Comparison of ENCODE assay signal across 11 mouse cellular contexts in the genomic region with DNA sequence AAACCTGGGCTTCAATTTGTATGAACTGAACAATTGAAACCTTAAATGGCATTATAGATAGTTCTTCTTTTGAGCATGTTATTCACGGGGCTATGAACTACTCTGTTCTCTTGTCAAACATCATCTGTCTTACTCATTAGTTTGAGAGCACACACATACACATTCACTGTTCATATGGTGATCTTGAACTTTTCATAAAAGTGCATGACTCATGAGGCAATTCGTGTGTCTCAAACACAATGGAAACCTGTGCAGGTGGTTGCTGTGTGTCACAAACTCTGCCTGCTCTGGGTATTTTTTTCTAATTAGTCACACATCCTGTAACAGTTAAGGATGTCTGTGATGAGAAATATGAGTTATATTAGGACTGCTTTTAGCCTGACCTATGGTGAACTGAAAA.
"Had no signal": no experiment of that assay in that cellular context is flagged by ENCODE, and none has a peak within 500 bp of the region (broad histone marks: within the 10 kb centered on the region; RNA-seq: fewer than 3 reads in every experiment).

No protein-coding gene starts in this region.

- ATAC-seq: liver, postnatal 0 days; midbrain, embryonic 13.5 days had no signal

- H3K4me2 ChIP-seq: limb, embryonic 12.5 days; liver, embryonic 13.5 days; lung, embryonic 15.5 days; midbrain, embryonic 13.5 days had no signal

- H3K9me3 ChIP-seq: limb, embryonic 12.5 days; liver, embryonic 13.5 days; lung, embryonic 15.5 days; midbrain, embryonic 13.5 days had no signal

- H3K27me3 ChIP-seq: limb, embryonic 12.5 days; liver, embryonic 13.5 days; lung, embryonic 15.5 days; midbrain, embryonic 13.5 days had no signal

- H3K4me3 ChIP-seq: layer of hippocampus, adult 2 months; limb, embryonic 12.5 days; liver, embryonic 13.5 days; lung, embryonic 15.5 days; midbrain, embryonic 13.5 days had no signal

- H3K27ac ChIP-seq: layer of hippocampus, adult 2 months; limb, embryonic 12.5 days; liver, embryonic 13.5 days; lung, embryonic 15.5 days; midbrain, embryonic 13.5 days had no signal

- DNase-seq: kidney, postnatal 10 days; kidney, postnatal 4 days; liver; liver, embryonic 13.5 days; liver, postnatal 0 days; lung, postnatal 36 days; thymus, postnatal 36 days had no signal

- H3K9ac ChIP-seq: limb, embryonic 12.5 days; liver, embryonic 13.5 days; liver, postnatal 0 days; lung, embryonic 15.5 days; midbrain, embryonic 13.5 days had no signal

- H3K4me1 ChIP-seq: liver, embryonic 13.5 days; lung, embryonic 15.5 days; midbrain, embryonic 13.5 days had no signal

- H3K36me3 ChIP-seq: limb, embryonic 12.5 days; liver, embryonic 13.5 days; lung, embryonic 15.5 days; midbrain, embryonic 13.5 days had no signal
